Mouse (Mus musculus) CH12.LX (cell line): ENCODE results near the gene Gpr137. TPM values are rescaled to one million over a fixed set of nuclear protein-coding genes. Genes with fewer than 3 reads are reported as not detected.

Experiments used
- DNase-seq: peaks from one replicate; pipeline ENCODE4 v3.0.0-alpha.2; 2013; ENCODE audit errors: extremely low read depth
- H3K27ac ChIP-seq: 2 replicates; pipeline ENCODE4 v1.5.1; 2012; ENCODE audit warnings: low read depth, mild to moderate bottlenecking, control low read depth, moderate library complexity; ENCODE audit not compliant: insufficient read depth
- H3K27me3 ChIP-seq: replicated peaks from 2 replicates; pipeline ENCODE3; 2012; ENCODE audit warnings: inconsistent platforms
- H3K36me3 ChIP-seq, 2 experiments: replicated peaks in 1 of 2; 2 replicates each; pipeline versions ENCODE3 to v1.6.1; 2012; ENCODE audit warnings: inconsistent platforms in 1 of 2, low read length in 1 of 2, mild to moderate bottlenecking in 1 of 2, mixed read lengths in 1 of 2, moderate library complexity in 1 of 2; ENCODE audit not compliant: control insufficient read depth in 1 of 2, insufficient read depth in 1 of 2
- H3K4me1 ChIP-seq, 2 experiments: 2 replicates each; pipeline ENCODE4 v1.6.1; 2012; ENCODE audit warnings: inconsistent platforms in 1 of 2, moderate library complexity in 1 of 2; ENCODE audit not compliant: insufficient read depth in 2 of 2, control insufficient read depth in 1 of 2
- H3K4me2 ChIP-seq: 2 replicates; pipeline ENCODE4 v1.6.1; 2012; ENCODE audit warnings: low read depth, mild to moderate bottlenecking, control low read depth; ENCODE audit not compliant: poor library complexity, insufficient read depth, severe bottlenecking
- H3K4me3 ChIP-seq, 3 experiments: fragments of 150-350 bp in 1 of 3; sonication (generic) in 1 of 3; replicated peaks in 1 of 3; 2 replicates each; pipeline versions ENCODE3 to v1.5.1; 2011 to 2012; ENCODE audit warnings: low read depth in 2 of 3, low read length in 2 of 3, mild to moderate bottlenecking in 2 of 3, moderate library complexity in 2 of 3, control low read depth in 1 of 3, improper control_type of control experiment in 1 of 3, inconsistent platforms in 1 of 3, mixed read lengths in 1 of 3; ENCODE audit not compliant: poor library complexity in 1 of 3
- H3K79me2 ChIP-seq: replicated peaks from 2 replicates; pipeline ENCODE4 v1.6.1; 2012; ENCODE audit warnings: mild to moderate bottlenecking, moderate library complexity; ENCODE audit not compliant: control insufficient read depth, poor library complexity, insufficient read depth, severe bottlenecking; ENCODE audit errors: extremely low read depth
- H3K9ac ChIP-seq: 2 replicates; pipeline ENCODE4 v1.6.1; 2012; ENCODE audit warnings: low read depth, mild to moderate bottlenecking, control low read depth, moderate library complexity; ENCODE audit not compliant: insufficient read depth
- H3K9me3 ChIP-seq: replicated peaks from 2 replicates; pipeline ENCODE3; 2012; ENCODE audit warnings: low read length, inconsistent platforms, mixed read lengths
- BHLHE40 ChIP-seq: IDR thresholded peaks from 2 replicates; pipeline ENCODE4 v1.6.1; 2011; ENCODE audit warnings: mild to moderate bottlenecking, low read depth, low read length, improper control_type of control experiment
- CHD1 ChIP-seq: IDR thresholded peaks from 2 replicates; pipeline ENCODE4 v1.6.1; 2012; ENCODE audit warnings: low read depth, low read length, improper control_type of control experiment, inconsistent platforms
- CHD2 ChIP-seq: IDR thresholded peaks from 2 replicates; pipeline ENCODE4 v1.6.1; 2011; ENCODE audit warnings: low read length, improper control_type of control experiment
- E2F4 ChIP-seq: IDR thresholded peaks from 2 replicates; pipeline ENCODE4 v1.6.1; 2011; ENCODE audit warnings: low read depth, low read length, improper control_type of control experiment; ENCODE audit not compliant: insufficient replicate concordance
- EP300 ChIP-seq: IDR thresholded peaks from 2 replicates; pipeline ENCODE4 v1.6.1; 2011; ENCODE audit warnings: low read length, improper control_type of control experiment
- ETS1 ChIP-seq: conservative IDR thresholded peaks from 2 replicates; pipeline ENCODE4 v1.6.1; 2012; ENCODE audit warnings: low read depth, mild to moderate bottlenecking, inconsistent platforms, low read length, improper control_type of control experiment, moderate library complexity
- HCFC1 ChIP-seq: IDR thresholded peaks from 2 replicates; pipeline ENCODE4 v1.6.1; 2012; ENCODE audit warnings: low read depth, mild to moderate bottlenecking, inconsistent platforms, low read length, improper control_type of control experiment
- IRF4 ChIP-seq: IDR thresholded peaks from 2 replicates; pipeline ENCODE4 v1.6.1; 2014; ENCODE audit warnings: low read depth, mild to moderate bottlenecking, inconsistent platforms, low read length, improper control_type of control experiment
- JUN ChIP-seq: IDR thresholded peaks from 2 replicates; pipeline ENCODE4 v1.6.1; 2011; ENCODE audit warnings: low read depth, mild to moderate bottlenecking, low read length, improper control_type of control experiment, moderate library complexity; ENCODE audit not compliant: insufficient read depth
- JUND ChIP-seq: conservative IDR thresholded peaks from 2 replicates; pipeline ENCODE4 v1.6.1; 2011; ENCODE audit warnings: low read depth, low read length, improper control_type of control experiment
- KAT2A ChIP-seq: IDR thresholded peaks from 2 replicates; pipeline ENCODE4 v1.6.1; 2012; ENCODE audit warnings: low read length, improper control_type of control experiment, inconsistent platforms; ENCODE audit not compliant: insufficient replicate concordance
- MAFK ChIP-seq: IDR thresholded peaks from 2 replicates; pipeline ENCODE4 v1.6.1; 2011; ENCODE audit warnings: low read length, improper control_type of control experiment; ENCODE audit not compliant: insufficient replicate concordance
- MAX ChIP-seq: IDR thresholded peaks from 2 replicates; pipeline ENCODE4 v1.6.1; 2011; ENCODE audit warnings: low read length, improper control_type of control experiment
- MEF2A ChIP-seq: IDR thresholded peaks from 2 replicates; pipeline ENCODE4 v1.6.1; 2014; ENCODE audit warnings: low read depth, mild to moderate bottlenecking, inconsistent platforms, low read length, improper control_type of control experiment, borderline replicate concordance
- MXI1 ChIP-seq: IDR thresholded peaks from 2 replicates; pipeline ENCODE4 v1.6.1; 2011; ENCODE audit warnings: mild to moderate bottlenecking, low read depth, low read length, improper control_type of control experiment
- MYC ChIP-seq: IDR thresholded peaks from 2 replicates; pipeline ENCODE4 v1.6.1; 2011; ENCODE audit warnings: low read depth, mild to moderate bottlenecking, improper control_type of control experiment, low read length
- NRF1 ChIP-seq: IDR thresholded peaks from 2 replicates; pipeline ENCODE4 v1.6.1; 2014; ENCODE audit warnings: low read depth, mild to moderate bottlenecking, inconsistent platforms, low read length, improper control_type of control experiment, moderate library complexity
- PAX5 ChIP-seq: IDR thresholded peaks from 2 replicates; pipeline ENCODE4 v1.6.1; 2012; ENCODE audit warnings: low read length, inconsistent platforms, mixed read lengths
- POLR2A ChIP-seq: IDR thresholded peaks from 2 replicates; pipeline ENCODE4 v1.6.1; 2011; ENCODE audit warnings: low read depth, mild to moderate bottlenecking, improper control_type of control experiment, low read length
- RAD21 ChIP-seq: IDR thresholded peaks from 2 replicates; pipeline ENCODE4 v1.6.1; 2011; ENCODE audit warnings: low read depth, mild to moderate bottlenecking, low read length, improper control_type of control experiment, moderate library complexity
- RCOR1 ChIP-seq: conservative IDR thresholded peaks from 2 replicates; pipeline ENCODE4 v1.6.1; 2012; ENCODE audit warnings: low read depth, mild to moderate bottlenecking, inconsistent platforms, low read length, improper control_type of control experiment
- SIN3A ChIP-seq: IDR thresholded peaks from 2 replicates; pipeline ENCODE4 v1.6.1; 2012; ENCODE audit warnings: low read length, improper control_type of control experiment, inconsistent platforms
- SMC3 ChIP-seq: IDR thresholded peaks from 2 replicates; pipeline ENCODE4 v1.6.1; 2011; ENCODE audit warnings: low read depth, low read length, improper control_type of control experiment
- TCF12 ChIP-seq: IDR thresholded peaks from 2 replicates; pipeline ENCODE4 v1.6.1; 2014; ENCODE audit warnings: low read depth, mild to moderate bottlenecking, inconsistent platforms, low read length, improper control_type of control experiment
- USF2 ChIP-seq: conservative IDR thresholded peaks from 2 replicates; pipeline ENCODE4 v1.6.1; 2011; ENCODE audit warnings: low read depth, low read length, improper control_type of control experiment
- ZKSCAN1 ChIP-seq: IDR thresholded peaks from 2 replicates; pipeline ENCODE4 v1.6.1; 2012; ENCODE audit warnings: low read depth, inconsistent platforms, low read length, improper control_type of control experiment, borderline replicate concordance
- ZMIZ1 ChIP-seq: IDR thresholded peaks from 2 replicates; pipeline ENCODE4 v1.6.1; 2012; ENCODE audit warnings: low read depth, mild to moderate bottlenecking, inconsistent platforms, low read length, improper control_type of control experiment
- dilution Hi-C: fragments of 300-500 bp; cut with MboI; formaldehyde crosslinking; loops from 2 replicates; pipeline ENCODE4 v1.14.3; 2020; ENCODE audit warnings: low sequenced_read_pairs; ENCODE audit not compliant: extremely low pct_unique_long_range_greater_than_20kb, extremely low pct_ligation_motif_present
- in situ Hi-C: fragments of 300-500 bp; cut with MboI; formaldehyde crosslinking; loops from 3 replicates; pipeline ENCODE4 v1.14.3; 2019; ENCODE audit warnings: low sequenced_read_pairs, low pct_ligation_motif_present, low pct_unique_long_range_greater_than_20kb, mixed read lengths
- polyA plus RNA-seq: library from polyadenylated mRNA; unstranded; fragments of >175 nt; gene quantifications from 2 replicates; pipeline ENCODE4 v1.2.1, GENCODE M21; 2012; ENCODE audit warnings: low read depth; ENCODE audit not compliant: insufficient read length
- total RNA-seq, 2 experiments: library from RNA; depleted of rRNA; stranded (reverse); fragments of 300-350 nt in 1 of 2; fragments of >200 nt in 1 of 2; gene quantifications; 2 replicates each; pipeline ENCODE4 v1.2.3; 2012 to 2014

The Gpr137 gene
- total and polyA plus RNA-seq, 3 experiments: 8.8 to 18.1 (median 14.4) TPM

- peaks cover 0 to 4% of the 10 kb centered on the region in 2 experiments; a peak in 2 of 4 replicates for H3K4me1 ChIP-seq
- no peaks in the 10 kb centered on the region for H3K27me3 ChIP-seq
- no peak for DNase-seq
- H3K79me2 ChIP-seq: no peaks in the 10 kb centered on the region
- no peaks in the 10 kb centered on the region for H3K9me3 ChIP-seq
- no peaks in the 10 kb centered on the region for H3K36me3 ChIP-seq
- no peak overlapping the region for H3K9ac ChIP-seq
- no peak overlapping the region for H3K27ac ChIP-seq
- H3K4me3 ChIP-seq: no peak overlapping the region
- dilution Hi-C loops (no loop called here), in situ Hi-C loops (no loop called here)
- no peak overlapping the region for H3K4me2 ChIP-seq
- no peak for TF ChIP-seq MXI1
- TF ChIP-seq POLR2A: no peak
- TF ChIP-seq NRF1: no peak
- no peak for TF ChIP-seq CHD2
- no peak for TF ChIP-seq JUND
- no peak for TF ChIP-seq MAFK
- TF ChIP-seq RCOR1: no peak
- no peak for TF ChIP-seq ETS1
- TF ChIP-seq USF2: no peak
- TF ChIP-seq BHLHE40: no peak
- no peak for TF ChIP-seq MYC
- no peak for TF ChIP-seq KAT2A
- TF ChIP-seq IRF4: no peak
- TF ChIP-seq ZMIZ1: no peak
- TF ChIP-seq SIN3A: no peak
- no peak for TF ChIP-seq EP300
- no peak for TF ChIP-seq CHD1
Observed at GRCm38 (mm10) chr19:6932018-6932417, 10.3 kb downstream of the Gpr137 start.

- no peak for TF ChIP-seq KAT2A
- TF ChIP-seq RAD21: no peak
- no peak for TF ChIP-seq TCF12
- TF ChIP-seq JUND: no peak
- TF ChIP-seq ZKSCAN1: no peak
- TF ChIP-seq JUN: no peak
- TF ChIP-seq RCOR1: no peak
- no peak for TF ChIP-seq SMC3
- no peak for TF ChIP-seq E2F4
- no peak for TF ChIP-seq HCFC1
- TF ChIP-seq MXI1: no peak
- TF ChIP-seq ETS1: no peak
- TF ChIP-seq USF2: no peak
- TF ChIP-seq MAX: no peak
- TF ChIP-seq PAX5: no peak
- no peak for TF ChIP-seq MEF2A
- TF ChIP-seq, all 38 proteins: peak for 0
- Histone ChIP-seq H3K27me3 (no peaks in the 10 kb centered on the region), H3K79me2 (no peaks in the 10 kb centered on the region), H3K27ac (no peak overlapping the region), H3K4me2 (no peak overlapping the region), H3K4me3 (no peak overlapping the region), H3K9me3 (no peaks in the 10 kb centered on the region), H3K36me3 (no peaks in the 10 kb centered on the region), H3K4me1 (peaks cover 0 to 4% of the 10 kb centered on the region in 2 experiments; a peak in 2 of 4 replicates), H3K9ac (no peak overlapping the region)
- dilution Hi-C loops: no loop called here
- no peak for DNase-seq
- in situ Hi-C loops: no loop called here
Observed at GRCm38 (mm10) chr19:6931002-6931401, 11.3 kb downstream of the Gpr137 start.
